Mouse (Mus musculus): ENCODE measurements around the gene Gm3336.

Gm3336 gene

GRCm38 (mm10) chr8:70763354-70763753, 45.0 kb downstream of the Gm3336 start:
- peak in 1 of 2 experiments; percentile 60 for DNase-seq (ENCODE audit: low spot score in 2 of 2)

- DNase-seq (ENCODE audit: low spot score in 2 of 2) = no peak
Measured at GRCm38 (mm10) chr8:70764026-70764425, 45.7 kb downstream of the Gm3336 start.

- DNase-seq (ENCODE audit: low spot score in 2 of 2) = no peak
Measured at GRCm38 (mm10) chr8:70764676-70765075, 46.3 kb downstream of the Gm3336 start.

- no peak for DNase-seq (ENCODE audit: low spot score in 2 of 2)
Measured at GRCm38 (mm10) chr8:70765329-70765728, 47.0 kb downstream of the Gm3336 start.

GRCm38 (mm10) chr8:70765838-70766570, 47.7 kb downstream of the Gm3336 start:
- no peak for DNase-seq (ENCODE audit: low spot score in 2 of 2)

GRCm38 (mm10) chr8:70766571-70767440, 48.5 kb downstream of the Gm3336 start:
- no peak for DNase-seq (ENCODE audit: low spot score in 2 of 2)

GRCm38 (mm10) chr8:70767503-70767902, 49.2 kb downstream of the Gm3336 start:
- no peak for DNase-seq (ENCODE audit: low spot score in 2 of 2)

- DNase-seq (ENCODE audit: low spot score in 2 of 2) = no peak
Measured at GRCm38 (mm10) chr8:70768231-70768776, 50.0 kb downstream of the Gm3336 start.

- DNase-seq (ENCODE audit: low spot score in 2 of 2) = no peak
Measured at GRCm38 (mm10) chr8:70768956-70769355, 50.6 kb downstream of the Gm3336 start.

- peak; percentile 90 to 95 for DNase-seq (ENCODE audit: low spot score in 2 of 2)
Measured at GRCm38 (mm10) chr8:70769359-70769758, 51.0 kb downstream of the Gm3336 start.

GRCm38 (mm10) chr8:70769858-70770257, 51.5 kb downstream of the Gm3336 start:
- DNase-seq (ENCODE audit: low spot score in 2 of 2) = no peak

- no peak for DNase-seq (ENCODE audit: low spot score in 2 of 2)
Measured at GRCm38 (mm10) chr8:70770748-70771147, 52.4 kb downstream of the Gm3336 start.

GRCm38 (mm10) chr8:70771217-70771616, 52.9 kb downstream of the Gm3336 start:
- no peak for DNase-seq (ENCODE audit: low spot score in 2 of 2)

GRCm38 (mm10) chr8:70772075-70772474, 53.7 kb downstream of the Gm3336 start:
- no peak for DNase-seq (ENCODE audit: low spot score in 2 of 2)
